Mouse (Mus musculus) liver, embryonic 14.5 days (tissue): Measurements from ENCODE around the gene Ntn1.

Source experiments
- CTCF ChIP-seq: IDR thresholded peaks from 2 replicates; pipeline ENCODE4 v1.5.1; 2016; ENCODE audit warnings: antibody characterized with exemption, low read depth, control low read depth
- EP300 ChIP-seq: IDR thresholded peaks from 2 replicates; pipeline ENCODE4 v1.6.1; 2016; ENCODE audit warnings: antibody characterized with exemption, low read depth

GRCm38 (mm10) chr11:68171973-68172647 lies 228.5 kb downstream of the Ntn1 start:
- TF ChIP-seq CTCF (no peak), EP300 (no peak)
